Mouse (Mus musculus) spleen, adult 2 months (tissue): ENCODE data around the gene Ebp.

Experiments used
- CTCF ChIP-seq: fragments of 200-500 bp; IDR thresholded peaks from 2 replicates; pipeline ENCODE4 v1.5.1; 2011; ENCODE audit warnings: mild to moderate bottlenecking, inconsistent platforms; ENCODE audit not compliant: insufficient read depth, insufficient read length, insufficient replicate concordance; ENCODE audit errors: extremely low read depth
- POLR2A ChIP-seq: fragments of 200-500 bp; IDR thresholded peaks from 2 replicates; pipeline ENCODE4 v1.6.1; 2011; ENCODE audit warnings: low read depth, low read length, inconsistent platforms

- TF ChIP-seq POLR2A = no peak
- TF ChIP-seq CTCF = no peak
Observed at GRCm38 (mm10) chrX:8205088-8205487, 11.8 kb upstream of the Ebp start.
